Mouse (Mus musculus) MEL (cell line): ENCODE measurements around the gene Mmel1.

Source experiments
- CHD2 ChIP-seq: IDR thresholded peaks from 2 replicates; pipeline ENCODE4 v1.6.1; 2011; ENCODE audit warnings: low read length, improper control_type of control experiment
- CTCF ChIP-seq, 3 experiments: IDR thresholded peaks in 2 of 3; conservative IDR thresholded peaks in 1 of 3; 2 replicates each; pipeline ENCODE4 v1.5.1; 2011 to 2012; ENCODE audit warnings: low read length in 3 of 3, low read depth in 2 of 3, mild to moderate bottlenecking in 2 of 3, improper control_type of control experiment in 1 of 3, inconsistent platforms in 1 of 3, mixed read lengths in 1 of 3, moderate library complexity in 1 of 3; ENCODE audit not compliant: control insufficient read depth in 1 of 3, insufficient read depth in 1 of 3, poor library complexity in 1 of 3, severe bottlenecking in 1 of 3
- E2F4 ChIP-seq: IDR thresholded peaks from 2 replicates; pipeline ENCODE4 v1.6.1; 2011; ENCODE audit warnings: low read depth, low read length, improper control_type of control experiment, borderline replicate concordance
- EP300 ChIP-seq, 2 experiments: IDR thresholded peaks; 2 replicates each; pipeline ENCODE4 v1.6.1; 2011; ENCODE audit warnings: improper control_type of control experiment in 2 of 2, low read length in 2 of 2, low read depth in 1 of 2, mild to moderate bottlenecking in 1 of 2
- ETS1 ChIP-seq: IDR thresholded peaks from 2 replicates; pipeline ENCODE4 v1.6.1; 2012; ENCODE audit warnings: low read depth, mild to moderate bottlenecking, inconsistent platforms, low read length, improper control_type of control experiment, moderate library complexity
- MXI1 ChIP-seq: IDR thresholded peaks from 2 replicates; pipeline ENCODE4 v1.6.1; 2011; ENCODE audit warnings: mild to moderate bottlenecking, low read depth, low read length, improper control_type of control experiment
- SMC3 ChIP-seq: IDR thresholded peaks from 2 replicates; pipeline ENCODE4 v1.6.1; 2011; ENCODE audit warnings: low read depth, low read length, improper control_type of control experiment
- TCF12 ChIP-seq: IDR thresholded peaks from 2 replicates; pipeline ENCODE4 v1.6.1; 2014; ENCODE audit warnings: low read depth, mild to moderate bottlenecking, inconsistent platforms, low read length, improper control_type of control experiment, moderate library complexity
- USF1 ChIP-seq: IDR thresholded peaks from 2 replicates; pipeline ENCODE4 v1.6.1; 2014; ENCODE audit warnings: low read depth, mild to moderate bottlenecking, inconsistent platforms, low read length, improper control_type of control experiment, moderate library complexity
- ZMIZ1 ChIP-seq: IDR thresholded peaks from 2 replicates; pipeline ENCODE4 v1.6.1; 2012; ENCODE audit warnings: low read depth, mild to moderate bottlenecking, inconsistent platforms, low read length, improper control_type of control experiment, moderate library complexity

DNA sequence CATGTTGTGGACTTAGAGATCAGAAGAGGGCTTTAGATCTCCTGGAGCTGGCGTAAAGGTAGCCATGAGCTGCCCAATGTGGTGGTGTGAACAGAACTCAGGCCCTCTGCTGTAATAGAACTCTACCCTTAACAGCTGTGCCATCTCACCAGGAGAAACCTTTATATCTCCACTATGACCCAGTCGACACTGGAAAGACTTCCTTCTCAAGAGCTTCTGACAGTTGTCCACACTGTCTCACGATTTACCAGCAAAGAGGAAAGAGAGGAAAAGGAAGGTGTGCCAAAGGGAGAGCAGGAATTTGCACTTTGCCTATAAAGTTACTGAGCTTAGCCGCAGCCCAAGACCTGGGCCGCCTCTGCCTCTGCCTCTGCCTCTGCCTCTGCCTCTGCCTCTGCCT, 72.4 kb downstream of the Mmel1 start:
- TF ChIP-seq CTCF (IDR thresholded peaks at IDR 0.05 in 2 of 3, conservative IDR thresholded peaks at IDR 0.05 in 1 of 3; ENCODE audit: control insufficient read depth in 1 of 3, insufficient read depth in 1 of 3, low read depth in 2 of 3, low read length in 3 of 3, poor library complexity in 1 of 3, severe bottlenecking in 1 of 3) (no peak), EP300 (IDR thresholded peaks at IDR 0.05; ENCODE audit: low read depth in 1 of 2, low read length in 2 of 2) (no peak), MXI1 (no peak), USF1 (no peak), CHD2 (no peak), ETS1 (no peak), E2F4 (no peak), ZMIZ1 (no peak), SMC3 (no peak), TCF12 (no peak)
